ENCODE assay signal across 23 mouse cellular contexts in genomic region chr16:24653041-24653440, GRCm38 (mm10).
DNase-seq lines count a peak whose midpoint lies in the region; ATAC-seq and TF ChIP-seq lines count a peak whose summit lies in the region.
"Had no signal": no experiment of that assay in that cellular context is flagged by ENCODE, and none has a peak within 500 bp of the region (broad histone marks: within the 10 kb centered on the region; RNA-seq: fewer than 3 reads in every experiment).

No protein-coding gene starts in this region.

- no peak overlapping the region for H3K27ac ChIP-seq in kidney, postnatal 0 days
- H3K27ac ChIP-seq: hindbrain, postnatal 0 days; limb, embryonic 15.5 days; liver, embryonic 14.5 days; lung, embryonic 15.5 days had no signal

- WGBS in kidney, postnatal 0 days = 75% methylated on average over 5 of the region's 5 CpGs

- H3K9me3 ChIP-seq in kidney, postnatal 0 days (replicated peaks; ENCODE audit: low read length) = no peaks in the 10 kb centered on the region
- H3K9me3 ChIP-seq: limb, embryonic 15.5 days; lung, embryonic 15.5 days had no signal

- no peak overlapping the region for H3K4me2 ChIP-seq in kidney, postnatal 0 days (ENCODE audit: low read length)
- H3K4me2 ChIP-seq: limb, embryonic 15.5 days; lung, embryonic 15.5 days had no signal

- H3K4me3 ChIP-seq in kidney, postnatal 0 days (replicated peaks; ENCODE audit: low read depth, low read length) = no peak overlapping the region
- H3K4me3 ChIP-seq: limb, embryonic 15.5 days; lung, embryonic 15.5 days had no signal

- TF ChIP-seq CTCF in kidney, postnatal 0 days (IDR thresholded peaks at IDR 0.05; ENCODE audit: low read depth) = no peak

- no peaks in the 10 kb centered on the region for H3K4me1 ChIP-seq in kidney, postnatal 0 days (replicated peaks; ENCODE audit: insufficient read depth, low read length)
- H3K4me1 ChIP-seq: limb, embryonic 15.5 days had no signal

- ATAC-seq in kidney, postnatal 0 days (replicated peaks; ENCODE audit: low FRiP score, low read depth) = no peak
- ATAC-seq: activated CD4-positive, CD25-positive, alpha-beta regulatory T cell, adult 4 months; forebrain, embryonic 14.5 days; hindbrain, postnatal 0 days; intestine, embryonic 16.5 days had no signal

- DNase-seq in cerebellum, adult 18-20 months = peak; percentile 21 to 27
- DNase-seq in cerebellum, adult 11-12 months = no peak
- peak; percentile 6 for DNase-seq in gastrocnemius, postnatal 25 days
- DNase-seq in gastrocnemius, adult 18-20 months (ENCODE audit: low spot score) = no peak
- peak; percentile 15 for DNase-seq in kidney, postnatal 0 days (ENCODE audit: low spot score)
- DNase-seq in kidney, postnatal 14 days = no peak
- peak; percentile 32 for DNase-seq in right cerebral cortex, adult 18-20 months
- DNase-seq in right cerebral cortex, postnatal 14 days = no peak
- DNase-seq: adrenal gland, postnatal 14 days; cerebellum, adult 11 months; kidney, adult 9 months; kidney, postnatal 36 days; left cerebral cortex, postnatal 4 days; lung, postnatal 4 days; right cerebral cortex, postnatal 4 days; thymus, postnatal 36 days had no signal

- H3K36me3 ChIP-seq in kidney, postnatal 0 days (ENCODE audit: insufficient read depth, low read length) = no peaks in the 10 kb centered on the region
- H3K36me3 ChIP-seq: limb, embryonic 15.5 days; lung, embryonic 15.5 days had no signal

- H3K9ac ChIP-seq in kidney, postnatal 0 days (ENCODE audit: low read depth, low read length) = no peak overlapping the region
- H3K9ac ChIP-seq: limb, embryonic 15.5 days; liver, embryonic 14.5 days; lung, embryonic 15.5 days had no signal

- H3K27me3 ChIP-seq in kidney, postnatal 0 days (ENCODE audit: insufficient read depth, low read length) = no peaks in the 10 kb centered on the region
- H3K27me3 ChIP-seq: limb, embryonic 15.5 days; lung, embryonic 15.5 days had no signal

Comparison
In these comparisons a context has a peak if more than half of its experiments do, and no peak if none do; other contexts are left out.
1. DNase-seq: peak in cerebellum, adult 18-20 months (2 of 2), gastrocnemius, postnatal 25 days (single experiment), kidney, postnatal 0 days (single experiment) and right cerebral cortex, adult 18-20 months (single experiment); none in cerebellum, adult 11-12 months (single experiment), gastrocnemius, adult 18-20 months (single experiment), kidney, postnatal 14 days (single experiment) and right cerebral cortex, postnatal 14 days (single experiment).